9 mouse cellular contexts compared by ENCODE assay signal in the genomic region with DNA sequence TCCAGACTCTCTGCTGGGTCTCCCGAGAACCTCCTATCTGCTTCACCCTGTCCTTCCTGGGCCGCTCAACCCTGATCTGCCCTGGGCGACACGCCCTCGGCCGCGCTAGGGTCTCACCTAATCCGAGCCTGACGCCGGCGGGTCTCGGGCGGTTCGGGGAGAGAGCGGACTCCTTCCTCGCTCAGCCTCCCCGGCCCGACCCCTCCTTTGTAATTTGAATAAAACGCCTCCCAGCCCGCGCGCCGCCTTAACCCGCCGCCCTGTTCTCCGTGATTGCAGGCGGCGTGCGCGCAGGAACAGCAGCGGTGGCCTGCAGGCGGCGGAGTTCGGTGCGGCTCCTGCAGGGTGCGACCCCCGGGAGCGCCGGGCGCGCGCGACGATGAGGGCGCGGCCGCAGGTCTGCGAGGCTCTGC. TPM values are rescaled to one million over a fixed set of nuclear protein-coding genes. Genes with fewer than 3 reads are reported as not detected.
DNase-seq lines count a peak whose midpoint lies in the region; ATAC-seq and TF ChIP-seq lines count a peak whose summit lies in the region.
"Had no signal": no experiment of that assay in that cellular context is flagged by ENCODE, and none has a peak within 500 bp of the region (broad histone marks: within the 10 kb centered on the region; RNA-seq: fewer than 3 reads in every experiment).

No protein-coding gene starts in this region.

- dilution Hi-C loops in CH12.LX (cut with MboI; ENCODE audit: extremely low pct_ligation_motif_present, extremely low pct_unique_long_range_greater_than_20kb, low sequenced_read_pairs), result no loop called here

- no peak overlapping the region for H3ac ChIP-seq in myocyte (ENCODE audit: control insufficient read depth, insufficient read length)

- ATAC-seq in embryonic facial prominence, embryonic 11.5 days (replicated peaks; ENCODE audit: insufficient number of reproducible peaks, low FRiP score, low TSS enrichment, low read depth), result peak; percentile 44
- peak; percentile 15; the same call in 1 of the 2 replicates for ATAC-seq in limb, embryonic 15.5 days (ENCODE audit: insufficient number of reproducible peaks, low FRiP score, low TSS enrichment, low read depth)

- peak overlapping the region; percentile 40 to 52 (median 43) for H3K4me3 ChIP-seq in CH12.LX (replicated peaks in 1 of 3; ENCODE audit: low read depth in 2 of 3, low read length in 2 of 3, poor library complexity in 1 of 3)
- peak overlapping the region; percentile 43 for H3K4me3 ChIP-seq in embryonic facial prominence, embryonic 11.5 days (ENCODE audit: low read depth, low read length)
- peak overlapping the region; percentile 63 for H3K4me3 ChIP-seq in limb, embryonic 15.5 days
- no peak overlapping the region for H3K4me3 ChIP-seq in myocyte

- H3K27ac ChIP-seq in CH12.LX (ENCODE audit: insufficient read depth, low read depth), result no peak overlapping the region
- no peak overlapping the region for H3K27ac ChIP-seq in embryonic facial prominence, embryonic 11.5 days (replicated peaks; ENCODE audit: low read depth, low read length)
- peak overlapping the region; percentile 63 for H3K27ac ChIP-seq in limb, embryonic 15.5 days

- TF ChIP-seq CTCF in CH12.LX (conservative IDR thresholded peaks at IDR 0.05 in 1 of 2, IDR thresholded peaks at IDR 0.05 in 1 of 2; ENCODE audit: low read depth in 2 of 2, low read length in 2 of 2), result peak in 1 of 2 experiments; percentile 52; a peak in 2 of 4 replicates

- H3K4me1 ChIP-seq in CH12.LX (ENCODE audit: control insufficient read depth in 1 of 2, insufficient read depth in 2 of 2), result peaks cover 5 to 36% of the 10 kb centered on the region in 2 experiments; a peak in 3 of 4 replicates
- H3K4me1 ChIP-seq in embryonic facial prominence, embryonic 11.5 days (ENCODE audit: control insufficient read depth, insufficient read depth, low read length), result peaks cover 7% of the 10 kb centered on the region
- peaks cover 87% of the 10 kb centered on the region for H3K4me1 ChIP-seq in limb, embryonic 15.5 days

- DNase-seq in cerebellum, postnatal 14 days, result peak; percentile 35 to 41
- DNase-seq in cerebellum, adult 9-11 months, result no peak
- DNase-seq in CH12.LX (ENCODE audit: extremely low read depth), result no peak
- DNase-seq in embryonic facial prominence, embryonic 11.5 days (ENCODE audit: low spot score), result peak; percentile 80
- DNase-seq in heart, postnatal 4 days, result peak; percentile 76
- peak; percentile 57 to 71 for DNase-seq in urinary bladder, postnatal 4 days (ENCODE audit: low spot score in 2 of 2)

- in situ Hi-C loops in CH12.LX (cut with MboI; ENCODE audit: low pct_ligation_motif_present, low pct_unique_long_range_greater_than_20kb, low sequenced_read_pairs), result loop anchor here (5.0 to 10.0 kb wide), 2 partner anchors 81 to 354 kb away; a partner anchor contains a TSS

- H3K9me3 ChIP-seq in CH12.LX (replicated peaks; ENCODE audit: low read length), result peaks cover 2% of the 10 kb centered on the region
- no peaks in the 10 kb centered on the region for H3K9me3 ChIP-seq in embryonic facial prominence, embryonic 11.5 days (replicated peaks; ENCODE audit: control insufficient read depth, low read length)
- H3K9me3 ChIP-seq in limb, embryonic 15.5 days, result no peaks in the 10 kb centered on the region

- under 1% methylated on average over 48 of the region's 48 CpGs for WGBS in embryonic facial prominence, embryonic 11.5 days
- WGBS in limb, embryonic 15.5 days, result under 1% methylated on average over 48 of the region's 48 CpGs

- H3K36me3 ChIP-seq in CH12.LX (replicated peaks in 1 of 2; ENCODE audit: control insufficient read depth in 1 of 2, insufficient read depth in 1 of 2, low read length in 1 of 2) (no peaks in the 10 kb centered on the region), myocyte (ENCODE audit: control insufficient read depth, insufficient read depth) (no peaks in the 10 kb centered on the region)
- no peaks in the 10 kb centered on the region for H3K36me3 ChIP-seq in embryonic facial prominence, embryonic 11.5 days (replicated peaks; ENCODE audit: control insufficient read depth, insufficient read depth, low read depth, low read length)
- H3K36me3 ChIP-seq in limb, embryonic 15.5 days, result no peaks in the 10 kb centered on the region

- no peak for TF ChIP-seq RAD21 in CH12.LX (IDR thresholded peaks at IDR 0.05; ENCODE audit: low read depth, low read length)

- TF ChIP-seq EP300 in CH12.LX (IDR thresholded peaks at IDR 0.05; ENCODE audit: low read length), result no peak

- H3K79me2 ChIP-seq in CH12.LX (replicated peaks; ENCODE audit: control insufficient read depth, extremely low read depth, insufficient read depth, poor library complexity, severe bottlenecking), result no peaks in the 10 kb centered on the region
- H3K79me2 ChIP-seq in myocyte (ENCODE audit: control insufficient read depth, insufficient read depth), result no peaks in the 10 kb centered on the region

- H3K27me3 ChIP-seq in CH12.LX (replicated peaks) (peaks cover 99% of the 10 kb centered on the region), myocyte (ENCODE audit: control insufficient read depth, insufficient read depth, insufficient read length) (peaks cover 30% of the 10 kb centered on the region)
- H3K27me3 ChIP-seq in embryonic facial prominence, embryonic 11.5 days (ENCODE audit: control insufficient read depth, insufficient read depth, low read length), result peaks cover 55% of the 10 kb centered on the region
- peaks cover 71% of the 10 kb centered on the region for H3K27me3 ChIP-seq in limb, embryonic 15.5 days

- no peak for TF ChIP-seq POLR2A in CH12.LX (IDR thresholded peaks at IDR 0.05; ENCODE audit: low read depth, low read length)
- no peak for TF ChIP-seq POLR2A in myocyte (IDR thresholded peaks at IDR 0.05; ENCODE audit: insufficient read length, low read depth)

- H3K9ac ChIP-seq in CH12.LX (ENCODE audit: insufficient read depth, low read depth), result peak overlapping the region; percentile 8
- peak overlapping the region; percentile 55 for H3K9ac ChIP-seq in embryonic facial prominence, embryonic 11.5 days (replicated peaks; ENCODE audit: low read length)
- peak overlapping the region; percentile 51 for H3K9ac ChIP-seq in limb, embryonic 15.5 days

- H3K4me2 ChIP-seq in CH12.LX (ENCODE audit: insufficient read depth, low read depth, poor library complexity, severe bottlenecking) (peak overlapping the region; percentile 53), myocyte (ENCODE audit: low read depth) (peak overlapping the region; percentile 68)
- peak overlapping the region; percentile 86 for H3K4me2 ChIP-seq in embryonic facial prominence, embryonic 11.5 days (ENCODE audit: low read depth, low read length)
- H3K4me2 ChIP-seq in limb, embryonic 15.5 days, result peak overlapping the region; percentile 96

TF ChIP-seq in CH12.LX, 34 proteins besides CTCF, POLR2A, EP300 and RAD21:
- TF ChIP-seq SMC3 (IDR thresholded peaks at IDR 0.05; ENCODE audit: low read depth, low read length) (peak; percentile 23; the same call in 1 of the 2 replicates), NRF1 (IDR thresholded peaks at IDR 0.05; ENCODE audit: low read depth, low read length) (peak; percentile 23; the same call in 1 of the 2 replicates), HCFC1 (IDR thresholded peaks at IDR 0.05; ENCODE audit: low read depth, low read length) (no peak)

TF ChIP-seq in myocyte, 11 proteins besides CTCF, POLR2A, EP300 and RAD21:
- TF ChIP-seq REST (IDR thresholded peaks at IDR 0.05; ENCODE audit: insufficient read depth, insufficient read length) (no peak), MYOD1 (IDR thresholded peaks at IDR 0.05; ENCODE audit: control insufficient read depth in 1 of 3, insufficient read length in 2 of 3, low read depth in 2 of 3) (peak in 1 of 3 experiments; percentile 6), SRF (IDR thresholded peaks at IDR 0.05; ENCODE audit: control insufficient read depth, insufficient read length, low read depth) (no peak), MAX (IDR thresholded peaks at IDR 0.05; ENCODE audit: low read depth) (no peak), TCF3 (IDR thresholded peaks at IDR 0.05; ENCODE audit: insufficient read length, low read depth) (no peak), TCF12 (IDR thresholded peaks at IDR 0.05; ENCODE audit: insufficient read depth, poor library complexity, severe bottlenecking) (no peak), POLR2AphosphoS2 (IDR thresholded peaks at IDR 0.05; ENCODE audit: insufficient read length, low read depth) (peak; percentile 14)

RNA-seq across cellular contexts. Expression of a gene that starts 3.8 kb away (rescaled TPM):
- total RNA-seq in CH12.LX (2012; rRNA removed) (0.21 TPM in 1 of 2 replicates, not detected in the other), CH12.LX (2014; rRNA removed) (not detected in 2 replicates)
- polyA plus RNA-seq in CH12.LX (2012; ENCODE audit: insufficient read length, low read depth) (not detected in 2 replicates), myocyte (2012; fragmentation: generic; extraction: Trizol) (6.3 TPM)
- 4.2 and 6.0 TPM in 2 replicates for polyA plus RNA-seq in embryonic facial prominence, embryonic 11.5 days (2014; fragmentation: Nextera tagmentation; extraction: Ambion mirVana)
- total RNA-seq in heart, postnatal 4 days (2021), result 1 to 10 TPM; 4.4 to 5.7 TPM
- polyA plus RNA-seq in limb, embryonic 15.5 days (2015; fragmentation: Nextera tagmentation; extraction: Ambion mirVana), result 23.2 and 29.1 TPM in 2 replicates
- total RNA-seq: hematopoietic stem cell, adult 5-6 weeks had no signal

Comparison
In these comparisons a context has a peak if more than half of its experiments do, and no peak if none do; other contexts are left out.
1. DNase-seq: peak in cerebellum, postnatal 14 days (2 of 2), embryonic facial prominence, embryonic 11.5 days (single experiment), heart, postnatal 4 days (single experiment) and urinary bladder, postnatal 4 days (2 of 2); none in cerebellum, adult 9-11 months (single experiment) and CH12.LX (single experiment).
2. Peak in every context shown above with its lines, with median percentiles within 50 percentile points of each other: H3K4me2 ChIP-seq and H3K9ac ChIP-seq.